Mouse (Mus musculus): Measurements from ENCODE around the gene Ptprg.

- TF ChIP-seq CTCF (IDR thresholded peaks at IDR 0.05; ENCODE audit: borderline replicate concordance, extremely low read depth, insufficient read depth, insufficient read length) (no peak), POLR2A (IDR thresholded peaks at IDR 0.05; ENCODE audit: borderline replicate concordance, extremely low read depth, insufficient read depth, insufficient read length, poor library complexity, severe bottlenecking) (no peak)
These were observed 62.4 kb downstream of the Ptprg start for GRCm38 (mm10) chr14:11615697-11616096.
